Mouse (Mus musculus): ENCODE data around the gene Grsf1.

The Grsf1 gene

DNA sequence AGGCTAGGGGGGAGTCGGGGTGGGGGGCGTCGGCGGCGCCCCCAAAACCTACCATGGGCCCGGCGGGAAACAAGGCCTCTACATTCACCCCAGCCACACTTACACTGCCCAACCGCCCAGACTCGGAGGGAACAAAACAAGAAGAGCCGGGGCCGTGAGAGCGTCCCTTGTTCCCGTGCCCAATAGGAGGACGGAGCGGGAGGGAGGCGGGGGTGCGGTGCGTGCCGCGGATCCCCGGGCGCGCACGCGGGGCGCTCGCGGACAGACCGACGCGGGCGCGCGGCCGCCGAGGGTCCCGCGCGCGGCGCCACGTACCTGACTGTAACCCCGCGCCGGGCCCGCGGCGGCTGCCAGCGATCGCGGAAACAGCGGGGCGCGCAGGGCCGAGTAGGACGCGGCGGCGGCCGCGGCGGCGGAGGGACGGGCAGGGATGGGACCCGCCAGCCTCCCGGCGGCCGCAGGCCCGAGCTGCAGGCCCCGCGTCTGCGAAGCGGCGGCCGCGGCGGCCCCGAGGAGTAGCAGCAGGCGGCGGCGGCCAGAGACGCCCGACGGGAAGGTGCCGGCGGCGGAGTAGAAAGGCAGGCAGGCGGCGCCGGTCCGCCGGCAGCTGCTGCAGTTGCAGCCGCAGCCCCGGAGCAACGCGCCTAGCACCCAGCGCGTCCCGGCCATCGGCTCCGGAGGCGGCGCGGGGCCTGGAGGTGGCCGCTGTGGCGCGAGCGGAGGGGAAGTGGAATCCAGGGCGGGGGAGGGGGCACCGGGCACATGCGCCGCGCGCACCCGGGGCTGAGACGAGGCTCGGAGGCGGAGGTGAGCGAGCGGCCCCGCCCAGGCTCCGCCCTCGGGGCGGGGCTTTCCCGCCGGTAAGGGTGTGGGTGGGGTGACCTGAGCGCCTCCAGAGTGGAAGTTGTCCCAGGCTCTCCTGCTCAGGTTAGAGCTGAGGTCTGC, at the start of gene Grsf1:
Gene Grsf1 (minus strand): TSS at position 729 of the 945 bp plus-strand sequence.
- peak; percentile 76 for DNase-seq (ENCODE audit: low read depth)

DNA sequence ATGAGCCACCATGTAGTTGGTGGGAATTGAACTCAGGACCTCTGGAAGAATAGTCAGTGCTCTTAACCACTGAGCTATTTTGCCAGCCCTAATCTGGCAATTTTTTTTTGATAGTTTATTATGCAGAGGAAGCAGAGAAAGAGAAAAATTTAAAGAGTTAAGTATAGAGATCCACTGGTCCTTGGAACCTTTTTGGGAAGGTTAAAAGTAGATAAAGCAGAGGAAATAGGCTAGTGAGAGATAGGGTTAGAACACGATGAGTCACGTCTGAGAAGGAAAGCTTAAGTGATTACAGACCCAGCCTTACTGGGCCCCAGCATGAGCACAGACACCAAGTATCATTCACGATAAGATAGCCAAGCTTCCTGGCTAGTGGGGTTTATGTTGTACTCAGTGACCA, 48.1 kb upstream of the Grsf1 start:
- peak; percentile 68 for DNase-seq (ENCODE audit: low read depth)

DNA sequence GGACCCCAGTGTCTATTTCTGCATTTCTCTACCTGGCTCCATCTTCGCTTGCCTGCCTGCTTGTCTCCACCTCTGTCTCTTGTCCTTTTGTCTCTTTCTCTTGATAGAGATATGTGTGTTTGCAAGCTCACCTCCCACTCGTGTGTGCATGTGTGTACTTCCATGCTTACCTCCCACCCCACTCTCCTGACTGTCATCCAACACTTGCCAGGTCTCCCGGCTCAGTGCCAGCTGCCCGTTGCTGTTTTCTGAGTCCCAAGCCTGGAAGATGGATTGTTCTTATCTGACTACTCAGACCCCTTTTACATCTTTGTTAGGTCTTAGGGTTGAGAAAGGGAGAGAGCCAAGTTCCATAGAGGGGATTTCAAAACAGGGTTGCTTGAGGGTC, 46.2 kb upstream of the Grsf1 start:
- no peak for DNase-seq (ENCODE audit: low read depth)

DNA sequence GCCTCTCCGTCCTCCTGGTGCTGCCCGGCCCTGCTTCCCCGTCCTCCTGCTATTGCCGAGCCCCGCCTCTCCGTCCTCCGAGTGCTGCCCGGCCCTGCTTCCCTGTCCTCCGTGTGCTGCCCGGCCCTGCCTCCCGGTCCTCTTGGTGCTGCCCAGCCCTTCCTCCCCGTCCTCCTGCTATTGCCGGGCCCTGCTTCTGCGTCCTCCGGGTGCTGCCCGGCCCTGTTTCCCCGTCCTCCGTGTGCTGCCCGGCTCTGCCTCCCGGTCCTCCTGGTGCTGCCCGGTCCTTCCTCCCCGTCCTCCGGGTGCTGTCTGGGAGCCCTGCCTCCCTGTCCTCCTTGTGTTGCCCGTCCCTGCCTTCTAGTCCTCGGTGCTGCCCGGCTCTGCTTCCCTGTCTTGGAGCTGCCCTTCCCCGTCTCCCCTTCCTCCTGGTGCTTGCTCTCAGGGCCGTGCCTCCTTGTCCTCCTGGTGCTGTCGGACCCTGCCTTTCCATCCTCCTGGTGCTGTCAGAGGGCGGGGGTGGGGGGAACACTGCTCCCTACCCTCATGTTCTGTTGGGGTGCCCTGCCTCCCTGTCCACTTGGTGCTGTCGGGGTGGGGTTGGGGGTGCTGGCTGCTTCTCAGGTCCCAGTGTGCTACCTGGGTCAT, 45.7 kb upstream of the Grsf1 start:
- DNase-seq (ENCODE audit: low read depth) = no peak

DNA sequence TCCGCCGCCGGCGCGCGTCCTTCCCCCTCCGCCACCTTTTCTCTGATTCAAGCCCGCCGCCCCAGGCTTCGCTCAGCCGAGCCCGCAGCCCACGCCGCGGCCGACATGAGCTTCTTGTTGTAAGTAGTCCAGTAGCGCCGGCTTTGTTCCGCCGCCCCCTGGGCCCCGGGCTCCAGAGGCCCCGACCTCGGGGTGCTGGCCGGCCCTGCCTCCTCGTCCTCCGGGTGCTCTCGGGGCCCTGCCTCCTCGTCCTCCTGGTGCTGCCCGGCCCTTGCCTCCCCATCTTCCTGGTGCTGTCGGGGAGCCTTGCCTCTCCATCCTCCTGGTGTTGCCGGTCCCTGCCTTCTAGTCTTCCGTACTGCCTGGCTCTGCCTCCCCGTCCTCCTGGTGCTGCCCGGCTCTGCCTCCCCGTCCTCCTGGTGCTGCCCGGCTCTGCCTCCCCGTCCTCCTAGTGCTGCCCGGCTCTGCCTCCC, 45.1 kb upstream of the Grsf1 start:
- no peak for DNase-seq (ENCODE audit: low read depth)

DNA sequence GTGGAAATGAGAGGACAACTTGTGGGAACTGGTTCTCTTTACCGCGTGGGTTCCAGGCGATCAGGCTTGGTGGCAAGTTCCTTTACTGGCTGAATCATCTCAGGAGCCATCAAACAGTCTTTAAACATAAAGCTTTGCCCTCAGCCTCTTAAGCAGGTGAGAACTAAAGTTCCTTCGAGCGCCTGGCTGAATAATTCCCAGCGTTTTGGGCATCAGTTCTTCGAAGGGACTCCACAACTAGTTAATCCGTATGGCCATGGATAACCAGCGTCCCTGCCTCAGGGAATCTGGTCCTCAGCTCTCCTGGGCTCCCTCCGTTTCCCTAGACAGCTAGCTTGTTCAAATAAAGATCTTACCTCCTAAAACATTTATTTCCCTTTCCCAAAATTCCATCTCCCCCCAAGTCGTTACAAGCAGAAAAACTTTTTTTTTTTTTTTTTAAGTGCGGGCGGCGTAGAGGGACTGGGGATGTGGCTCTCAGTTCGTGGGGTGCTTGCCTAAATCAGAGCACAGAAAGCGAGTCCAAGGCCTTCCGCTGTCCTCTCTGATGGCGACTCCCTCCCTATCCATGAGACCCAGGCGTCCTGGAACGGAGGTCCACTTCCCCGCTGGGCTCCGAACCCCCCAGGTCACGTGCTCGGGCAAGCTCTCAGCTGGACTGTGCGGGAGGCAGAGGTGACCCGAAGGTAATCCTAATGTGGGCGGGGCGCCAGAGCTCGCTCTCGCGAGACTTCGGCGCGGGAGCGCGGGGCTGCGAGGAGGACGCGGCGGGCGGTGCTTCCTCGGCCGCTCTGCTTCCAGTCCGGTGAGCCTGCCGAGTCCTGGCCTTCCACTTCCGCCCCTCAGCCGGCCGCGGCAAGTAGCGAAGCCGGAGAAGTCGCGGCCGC, 44.4 kb upstream of the Grsf1 start, which contains the start of gene Mob1b:
Gene Mob1b (plus strand): TSS at position 740 of the 887 bp plus-strand sequence.
- DNase-seq (ENCODE audit: low read depth) = peak; percentile 88

DNA sequence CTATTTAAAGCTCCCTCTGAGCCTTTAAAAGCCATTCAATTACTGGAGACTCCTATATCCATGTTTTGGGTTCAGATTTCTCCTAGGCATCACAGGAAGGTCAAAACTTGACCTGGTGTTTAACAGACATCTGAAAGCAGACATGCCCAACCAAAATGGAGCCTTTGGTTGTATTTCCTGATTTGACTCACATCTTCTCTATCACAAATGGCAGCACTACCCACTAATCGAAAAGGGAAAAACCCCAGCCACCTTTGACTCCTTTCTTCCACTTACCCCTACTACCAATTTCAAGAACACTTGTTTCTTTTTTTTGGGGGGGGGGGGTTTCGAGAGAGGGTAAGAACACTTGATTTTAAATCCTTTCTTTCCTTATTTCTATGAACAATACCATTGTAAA, 41.0 kb upstream of the Grsf1 start:
- no peak for DNase-seq (ENCODE audit: low read depth)

DNA sequence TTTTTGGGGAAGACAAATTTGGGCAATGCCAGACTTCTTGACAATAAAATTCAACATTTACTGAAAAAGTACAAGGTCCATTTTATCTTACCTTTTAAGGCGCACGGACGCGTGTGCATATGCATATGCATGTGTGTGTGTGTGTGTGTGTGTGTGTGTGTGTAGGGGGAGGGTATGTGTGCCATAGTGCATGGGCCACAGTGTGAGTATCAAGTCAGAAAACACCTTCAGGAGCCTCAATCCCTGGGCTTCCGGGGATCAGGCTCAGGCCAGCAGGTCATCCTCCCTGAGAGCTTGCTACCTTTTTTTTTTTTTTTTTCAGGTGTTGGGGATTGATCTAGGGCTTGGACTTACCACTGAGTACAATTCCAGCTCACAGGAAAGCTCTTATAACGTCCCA, 36.4 kb upstream of the Grsf1 start:
- DNase-seq (ENCODE audit: low read depth) = no peak

DNA sequence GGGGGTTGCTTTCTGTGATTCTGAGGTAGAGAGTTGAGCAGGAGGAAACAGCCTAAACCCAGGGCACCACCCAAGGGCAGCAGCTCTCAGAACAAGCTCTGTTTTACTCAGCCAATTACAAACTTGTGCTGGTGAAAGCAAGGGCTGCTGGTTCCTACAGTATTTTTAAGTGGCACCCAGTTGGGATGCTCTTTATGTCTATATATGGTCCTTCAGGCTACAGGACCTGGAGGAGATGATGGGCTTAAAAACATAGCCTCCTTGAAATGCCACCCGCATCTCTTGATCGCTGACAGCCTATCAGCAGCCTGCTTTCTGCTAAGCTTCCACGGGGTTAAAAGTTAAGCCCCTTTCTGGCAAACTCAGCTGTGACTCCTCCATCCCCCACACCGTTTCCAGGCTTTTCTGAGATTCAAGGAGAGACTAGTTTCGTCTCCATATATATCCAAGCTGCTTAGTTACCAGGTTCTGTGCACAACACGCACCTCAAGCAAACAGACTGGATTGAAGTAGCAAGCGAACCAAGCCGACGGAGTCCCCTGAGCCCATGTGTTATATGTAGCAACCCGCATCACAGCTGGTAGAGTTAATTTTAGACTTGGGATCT, 35.8 kb upstream of the Grsf1 start:
- DNase-seq (ENCODE audit: low read depth) = no peak

DNA sequence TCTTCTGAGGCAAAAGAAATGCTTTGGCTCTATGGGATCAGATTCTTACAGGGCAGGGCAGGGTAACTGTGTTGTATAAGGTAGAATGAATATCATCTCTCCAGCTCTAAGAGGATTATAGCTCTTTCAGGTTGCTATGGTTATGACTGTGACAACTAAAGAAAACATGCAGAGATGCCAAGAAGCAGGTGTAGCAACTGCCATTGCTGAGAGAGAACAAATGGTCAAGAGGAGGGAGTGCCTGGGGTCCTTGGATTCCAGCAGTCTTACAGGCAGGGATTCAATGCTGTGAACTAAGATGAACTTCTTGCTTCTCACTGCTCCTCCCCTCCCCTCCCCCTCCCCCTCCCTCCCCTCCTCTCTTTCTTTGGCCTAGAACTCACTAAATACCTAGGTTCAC, 35.2 kb upstream of the Grsf1 start:
- DNase-seq (ENCODE audit: low read depth) = no peak

DNA sequence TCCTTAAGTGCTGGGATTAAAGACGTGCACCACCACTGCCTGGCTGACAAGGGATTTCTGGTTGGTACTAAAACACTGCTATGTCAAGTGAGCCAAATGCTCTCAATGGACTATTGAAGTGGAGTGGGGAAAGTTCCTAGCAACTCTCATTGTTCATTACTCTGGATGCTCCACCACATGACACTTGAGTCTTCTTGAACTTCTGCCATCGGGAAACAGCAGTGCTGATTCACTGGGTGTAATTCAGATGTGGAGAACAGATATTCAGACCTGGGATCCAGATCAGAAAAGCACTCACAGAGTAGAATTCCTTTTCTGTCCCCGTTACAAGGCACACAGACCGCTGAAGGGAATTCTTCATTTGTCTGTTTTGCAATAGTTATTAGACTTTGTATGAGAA, 27.6 kb upstream of the Grsf1 start:
- DNase-seq (ENCODE audit: low read depth) = no peak

DNA sequence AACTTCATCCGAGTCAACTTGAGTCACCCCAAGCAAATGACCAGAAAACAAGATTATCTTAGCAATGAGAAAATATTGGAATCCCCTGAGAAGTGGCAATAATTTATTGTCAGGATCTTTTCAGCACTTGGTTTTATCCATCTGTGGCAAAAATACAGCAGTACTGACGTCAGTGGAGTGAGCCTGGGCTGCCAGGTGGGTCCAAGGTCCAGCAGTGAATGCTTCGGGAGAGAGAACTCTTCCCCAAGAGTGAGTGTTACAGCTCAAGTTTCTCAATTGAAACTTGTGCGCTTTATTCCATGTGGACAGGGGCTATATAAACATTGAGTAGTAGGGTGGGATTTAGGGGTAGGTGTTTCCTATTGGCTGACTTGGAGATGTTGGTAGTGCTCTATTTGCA, 26.1 kb upstream of the Grsf1 start:
- DNase-seq (ENCODE audit: low read depth) = no peak

DNA sequence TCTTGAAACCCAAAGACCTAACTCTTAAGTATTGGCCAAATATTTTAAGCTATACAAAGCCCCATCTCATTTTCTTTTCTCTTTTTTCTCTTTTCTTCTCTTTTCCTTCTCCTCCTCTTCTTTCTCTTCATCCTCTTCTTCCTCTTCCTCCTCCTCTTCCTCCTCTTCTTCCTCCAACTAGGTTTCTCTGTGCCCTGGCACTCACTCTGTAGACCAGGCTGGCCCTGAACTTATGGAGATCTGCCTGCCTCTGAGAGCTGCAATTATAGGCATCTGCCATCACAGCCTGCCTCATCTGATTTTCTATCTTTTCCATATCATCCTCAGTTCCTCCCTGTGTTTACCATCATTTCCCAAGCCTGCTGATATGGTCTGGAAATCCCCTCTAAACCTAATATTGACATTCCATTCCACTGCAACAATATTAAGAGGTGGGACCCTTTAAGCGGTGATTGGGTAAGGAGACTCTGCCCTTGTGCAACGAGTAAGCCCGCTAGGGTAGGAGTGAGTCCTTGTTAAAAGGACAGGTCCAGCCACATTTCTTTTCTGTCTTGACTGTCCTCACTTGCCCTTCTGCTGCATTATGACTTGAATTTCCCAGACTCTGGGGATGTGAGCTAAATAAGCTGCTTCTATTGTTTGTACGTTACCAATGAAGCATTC, 23.4 kb upstream of the Grsf1 start:
- no peak for DNase-seq (ENCODE audit: low read depth)

DNA sequence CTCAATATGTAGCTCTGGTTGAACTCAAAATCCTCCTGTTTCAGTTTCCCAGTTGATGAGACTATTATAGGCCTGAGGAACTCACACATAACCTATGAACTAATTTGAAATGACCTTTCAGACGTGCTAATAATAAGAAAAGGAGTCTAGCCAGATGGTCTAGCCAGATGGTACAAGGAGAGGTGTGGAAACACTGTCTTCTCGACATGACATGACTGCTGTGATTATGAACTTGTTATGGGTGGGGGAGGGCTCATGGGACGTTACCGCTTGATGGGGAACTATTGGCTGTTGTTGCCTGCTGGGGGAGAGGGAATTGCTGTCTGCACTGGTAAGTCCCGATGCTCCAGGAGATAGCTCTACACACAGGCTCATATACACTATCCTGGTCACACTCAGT, 21.3 kb upstream of the Grsf1 start:
- no peak for DNase-seq (ENCODE audit: low read depth)

DNA sequence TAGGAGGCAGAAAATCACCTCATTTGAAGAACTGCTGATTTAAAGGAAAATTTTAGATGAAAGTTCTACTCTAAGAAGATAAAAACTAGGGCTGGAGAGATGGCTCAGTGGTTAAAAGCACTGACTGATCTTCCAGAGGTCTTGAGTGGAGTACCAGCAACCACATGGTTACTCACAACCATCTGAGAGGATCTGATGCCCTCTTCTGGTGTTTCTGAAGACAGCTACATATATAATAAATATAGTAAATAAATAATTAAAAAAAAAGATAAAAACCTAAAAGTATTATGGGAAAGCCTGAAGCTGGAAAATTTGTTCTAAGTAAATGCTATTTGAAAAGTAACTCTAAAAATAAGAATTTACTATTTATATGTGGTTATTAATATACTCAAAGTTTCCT, 17.1 kb upstream of the Grsf1 start:
- no peak for DNase-seq (ENCODE audit: low read depth)

DNA sequence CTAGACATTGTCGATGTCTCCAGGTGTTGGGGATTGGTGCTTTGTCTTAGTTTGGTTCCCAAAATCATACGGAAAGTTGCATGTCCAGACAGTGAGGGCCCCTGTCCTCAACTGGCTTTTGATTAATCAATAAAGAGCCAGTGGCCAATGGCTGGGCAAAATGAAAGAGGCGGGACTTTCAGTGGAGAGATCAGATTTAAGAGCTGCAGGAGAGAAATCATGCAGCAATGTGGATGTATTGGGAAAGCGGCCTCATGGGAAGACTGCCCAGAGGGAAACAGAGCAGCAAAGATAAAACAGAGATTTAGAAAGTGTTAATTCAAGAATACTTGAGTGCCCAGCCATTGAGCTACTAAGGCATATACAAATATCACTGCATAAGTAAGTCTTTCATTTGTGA, 16.6 kb upstream of the Grsf1 start:
- no peak for DNase-seq (ENCODE audit: low read depth)

DNA sequence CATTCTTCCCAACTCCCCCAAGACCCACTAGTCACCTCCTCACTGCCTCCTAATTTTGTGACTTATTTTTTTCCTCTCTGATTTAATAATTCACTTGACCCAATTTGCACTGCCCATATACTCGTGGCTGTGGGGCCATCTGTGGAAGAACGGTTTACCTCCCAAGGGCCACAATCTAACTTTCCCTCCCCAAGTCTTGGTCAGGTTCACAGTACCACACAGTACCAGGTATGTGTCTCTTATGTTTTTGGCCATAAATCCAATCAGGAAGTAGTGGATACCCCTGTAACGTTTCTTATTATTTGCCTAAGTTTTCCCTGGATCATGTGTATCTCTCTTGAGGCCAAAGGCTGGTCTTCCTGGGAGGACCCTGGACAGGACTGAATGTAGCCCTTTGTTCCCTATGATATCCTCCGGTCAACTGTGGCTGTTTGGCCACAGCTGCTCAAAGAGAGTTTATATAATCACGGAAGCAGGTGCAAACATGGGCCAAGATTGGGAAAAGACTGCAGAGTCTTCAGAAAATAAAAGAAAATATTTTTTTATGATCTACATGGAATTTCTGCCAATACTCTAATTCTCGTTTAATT, 15.6 kb upstream of the Grsf1 start:
- DNase-seq (ENCODE audit: low read depth) = no peak

DNA sequence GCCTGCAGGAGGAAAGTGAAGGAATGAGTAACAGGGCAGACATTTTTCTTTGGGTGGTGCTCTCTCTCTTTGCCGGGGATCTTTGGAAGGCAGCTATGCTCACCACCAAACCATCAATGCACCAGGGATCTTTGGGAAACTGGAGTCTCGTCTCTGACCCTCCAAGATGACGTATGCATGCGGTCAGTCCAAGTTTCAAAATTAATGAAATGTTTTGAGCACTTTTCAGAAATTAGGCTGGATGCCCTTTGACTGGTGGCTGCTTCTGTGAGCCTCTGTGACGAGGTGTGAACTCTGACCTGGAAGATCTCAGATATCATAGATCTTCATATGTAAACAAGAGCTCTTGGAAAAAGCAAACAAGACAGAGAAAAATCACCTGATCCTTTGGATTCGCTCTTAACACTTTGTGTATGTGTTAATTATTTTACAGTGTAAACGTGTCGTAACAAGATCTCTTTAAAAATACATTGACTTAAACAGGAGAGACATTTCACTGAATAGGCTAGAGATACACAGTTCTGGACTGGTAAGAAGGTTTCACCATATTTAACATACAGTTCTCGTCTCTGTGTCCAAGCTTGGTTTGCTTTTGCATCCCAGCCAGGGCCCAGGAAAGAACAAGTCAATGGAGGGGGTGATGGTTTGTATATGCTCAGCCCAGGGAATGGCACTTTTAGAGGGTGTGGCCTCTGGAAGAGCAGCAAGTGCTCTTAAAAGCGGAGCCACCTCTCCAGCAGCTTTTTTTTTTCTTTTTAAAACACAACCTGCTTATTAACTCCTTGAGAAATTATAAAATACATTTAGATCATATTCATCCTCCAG, 14.9 kb upstream of the Grsf1 start:
- no peak for DNase-seq (ENCODE audit: low read depth)

DNA sequence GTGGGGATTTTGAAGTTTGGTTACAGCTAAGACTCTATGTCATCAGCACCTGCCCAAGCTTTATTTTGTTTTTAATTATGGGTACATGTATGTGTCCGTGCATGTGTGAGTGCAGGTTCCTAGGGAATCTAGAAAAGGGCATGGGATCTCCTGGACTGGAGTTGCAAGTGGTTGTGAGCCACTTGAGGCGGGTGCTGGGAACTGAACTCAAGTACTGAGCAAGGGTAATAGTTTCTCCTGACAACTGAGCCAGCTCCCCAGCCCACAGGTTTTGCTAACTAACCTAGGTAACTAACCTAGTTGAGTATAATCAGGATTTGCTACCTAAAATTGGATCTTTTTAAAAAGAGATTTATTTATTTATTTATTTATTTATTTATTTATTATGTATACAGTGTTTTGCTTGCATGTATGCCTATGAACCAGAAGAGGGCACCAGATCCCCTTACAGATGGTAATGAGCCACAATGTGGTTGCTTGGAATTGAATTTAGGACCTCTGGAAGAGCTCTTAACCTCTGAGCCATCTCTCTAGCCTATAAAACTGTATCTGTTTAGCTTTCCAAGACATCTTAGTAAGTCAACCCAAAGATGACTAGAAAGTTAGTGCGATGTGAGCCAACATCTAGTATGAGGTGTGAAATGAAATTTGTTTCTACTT, 13.4 kb upstream of the Grsf1 start:
- no peak for DNase-seq (ENCODE audit: low read depth)
